Mouse (Mus musculus) erythroblast, embryonic 14.5 days (primary cell): Measurements from ENCODE around the gene Gm38392. TPM values are rescaled to one million over a fixed set of nuclear protein-coding genes. Genes with fewer than 3 reads are reported as not detected.

Source experiments
- H3K27me3 ChIP-seq: 2 replicates; pipeline ENCODE4 v1.6.1; 2012; ENCODE audit warnings: inconsistent platforms; ENCODE audit not compliant: control insufficient read depth
- H3K36me3 ChIP-seq: 2 replicates; pipeline ENCODE4 v1.6.1; 2012; ENCODE audit warnings: mild to moderate bottlenecking, inconsistent platforms; ENCODE audit not compliant: control insufficient read depth
- H3K4me1 ChIP-seq: 2 replicates; pipeline ENCODE4 v1.6.1; 2012; ENCODE audit warnings: inconsistent platforms; ENCODE audit not compliant: control insufficient read depth
- H3K4me3 ChIP-seq: replicated peaks from 2 replicates; pipeline ENCODE3; 2012; ENCODE audit warnings: moderate library complexity, mild to moderate bottlenecking, inconsistent platforms
- H3K9me3 ChIP-seq: 2 replicates; pipeline ENCODE4 v1.6.1; 2012; ENCODE audit warnings: low read length, inconsistent platforms, mixed read lengths; ENCODE audit not compliant: control insufficient read depth
- GATA1 ChIP-seq: IDR thresholded peaks from 2 replicates; pipeline ENCODE4 v1.6.1; 2012; ENCODE audit warnings: low read length, inconsistent platforms, mixed read lengths
- TAL1 ChIP-seq: IDR thresholded peaks from 3 replicates; pipeline ENCODE4 v1.6.1; 2012; ENCODE audit warnings: low read length, inconsistent platforms, mixed read lengths
- polyA plus RNA-seq: library from polyadenylated mRNA; stranded (reverse); fragments of >175 nt; gene quantifications from 2 replicates; pipeline ENCODE4 v1.2.3, GENCODE M21; 2012

Gene Gm38392
- polyA plus RNA-seq, 1 experiment, result not detected

DNA sequence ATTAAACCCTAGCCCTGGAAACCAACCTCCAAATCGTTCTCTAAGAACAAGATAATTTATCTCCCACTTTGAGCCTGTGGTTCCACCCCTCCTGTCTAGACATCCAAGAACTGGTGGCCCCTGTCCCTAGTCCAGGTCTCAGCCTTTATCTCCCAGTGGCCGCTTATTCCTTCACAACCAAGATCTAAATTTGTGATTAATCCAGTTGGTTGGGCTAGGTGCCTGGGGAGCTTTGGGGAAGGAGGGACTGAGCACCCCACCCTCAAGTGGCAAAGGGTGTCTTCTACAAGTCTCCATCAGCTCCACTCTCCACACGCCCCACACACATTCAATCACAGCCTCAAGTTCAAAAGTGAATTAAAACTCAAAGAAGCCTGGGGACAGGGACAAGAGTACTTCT, 80.5 kb downstream of the Gm38392 start:
- H3K4me1 ChIP-seq, result no peaks in the 10 kb centered on the region
- H3K36me3 ChIP-seq, result no peaks in the 10 kb centered on the region
- TF ChIP-seq TAL1 (no peak), GATA1 (no peak)
- peaks cover 100% of the 10 kb centered on the region for H3K27me3 ChIP-seq
- no peak overlapping the region for H3K4me3 ChIP-seq
- no peaks in the 10 kb centered on the region for H3K9me3 ChIP-seq

DNA sequence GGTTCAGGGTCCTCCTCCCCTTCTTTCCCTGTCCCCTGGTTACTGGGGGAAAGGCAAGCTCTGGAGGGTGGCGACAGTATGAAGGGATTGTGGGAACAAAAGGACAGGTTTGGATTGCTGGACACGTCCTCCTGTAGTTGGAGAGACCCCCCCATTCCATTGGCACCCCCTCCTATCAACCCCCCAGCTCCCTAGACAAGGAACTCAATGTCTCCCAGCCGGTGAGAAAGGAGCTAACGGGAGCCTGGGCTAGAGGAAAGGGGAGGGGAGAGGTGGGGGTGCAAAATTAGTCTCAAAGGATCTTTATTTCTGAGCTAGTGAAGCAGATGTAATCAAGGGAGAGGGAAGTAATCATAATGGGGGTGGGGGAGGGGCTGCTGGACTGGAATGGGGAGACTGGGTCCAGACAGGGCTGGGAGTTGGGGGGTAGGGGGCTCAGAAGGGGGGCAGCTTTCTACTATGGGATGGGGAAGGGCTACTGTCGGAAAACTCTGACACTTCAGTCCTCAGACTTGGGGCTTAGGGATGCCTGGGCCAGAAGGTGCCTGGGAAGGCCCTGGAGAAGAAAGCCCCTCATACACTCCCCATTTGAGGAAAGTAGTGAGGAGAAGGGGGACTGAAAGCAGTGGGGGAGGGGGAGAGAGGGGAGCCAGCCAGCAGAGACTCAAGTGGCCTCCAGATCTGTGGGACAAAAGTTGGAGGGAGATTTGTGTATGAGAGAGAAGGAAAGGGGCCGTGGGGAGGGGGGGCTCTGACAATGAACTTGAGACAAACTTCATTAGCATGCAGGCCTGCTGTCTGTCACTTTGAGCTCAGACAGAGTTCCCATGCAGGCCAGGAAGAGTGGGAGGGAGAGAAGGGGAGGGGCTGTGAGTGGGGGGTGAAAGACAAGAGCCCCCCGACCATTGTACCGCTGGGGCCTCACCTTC, 81.2 kb downstream of the Gm38392 start:
- H3K4me1 ChIP-seq, result no peaks in the 10 kb centered on the region
- no peak overlapping the region for H3K4me3 ChIP-seq
- TF ChIP-seq TAL1 (no peak), GATA1 (no peak)
- H3K36me3 ChIP-seq, result no peaks in the 10 kb centered on the region
- peaks cover 100% of the 10 kb centered on the region for H3K27me3 ChIP-seq
- no peaks in the 10 kb centered on the region for H3K9me3 ChIP-seq

- Histone ChIP-seq H3K27me3 (peaks cover 100% of the 10 kb centered on the region), H3K9me3 (no peaks in the 10 kb centered on the region; the same call in 1 of the 2 replicates), H3K36me3 (no peaks in the 10 kb centered on the region), H3K4me1 (no peaks in the 10 kb centered on the region), H3K4me3 (no peak overlapping the region)
- TF ChIP-seq TAL1, result no peak
- TF ChIP-seq GATA1, result no peak
Observed at GRCm38 (mm10) chr3:88205176-88205562, 81.8 kb downstream of the Gm38392 start.

- H3K27me3 ChIP-seq, result peaks cover 100% of the 10 kb centered on the region
- H3K4me3 ChIP-seq, result no peak overlapping the region
- no peaks in the 10 kb centered on the region for H3K4me1 ChIP-seq
- no peak for TF ChIP-seq TAL1
- TF ChIP-seq GATA1, result no peak
- no peaks in the 10 kb centered on the region; the same call in 1 of the 2 replicates for H3K9me3 ChIP-seq
- no peaks in the 10 kb centered on the region for H3K36me3 ChIP-seq
Observed at GRCm38 (mm10) chr3:88204751-88205150, 82.3 kb downstream of the Gm38392 start.

- peaks cover 100% of the 10 kb centered on the region for H3K27me3 ChIP-seq
- no peak for TF ChIP-seq GATA1
- TF ChIP-seq TAL1, result no peak
Observed at GRCm38 (mm10) chr3:88203999-88204700, 82.9 kb downstream of the Gm38392 start.

GRCm38 (mm10) chr3:88203456-88203855, 83.6 kb downstream of the Gm38392 start:
- Histone ChIP-seq H3K9me3 (no peaks in the 10 kb centered on the region; the same call in 1 of the 2 replicates), H3K36me3 (no peaks in the 10 kb centered on the region), H3K4me1 (no peaks in the 10 kb centered on the region), H3K4me3 (no peak overlapping the region), H3K27me3 (peaks cover 100% of the 10 kb centered on the region)
- TF ChIP-seq GATA1 (no peak), TAL1 (no peak)

More at GRCm38 (mm10) chr3:88203999-88204700, 82.9 kb downstream of the Gm38392 start:
- Histone ChIP-seq H3K36me3 (no peaks in the 10 kb centered on the region), H3K4me3 (no peak overlapping the region), H3K4me1 (no peaks in the 10 kb centered on the region), H3K9me3 (no peaks in the 10 kb centered on the region; the same call in 1 of the 2 replicates)

DNA sequence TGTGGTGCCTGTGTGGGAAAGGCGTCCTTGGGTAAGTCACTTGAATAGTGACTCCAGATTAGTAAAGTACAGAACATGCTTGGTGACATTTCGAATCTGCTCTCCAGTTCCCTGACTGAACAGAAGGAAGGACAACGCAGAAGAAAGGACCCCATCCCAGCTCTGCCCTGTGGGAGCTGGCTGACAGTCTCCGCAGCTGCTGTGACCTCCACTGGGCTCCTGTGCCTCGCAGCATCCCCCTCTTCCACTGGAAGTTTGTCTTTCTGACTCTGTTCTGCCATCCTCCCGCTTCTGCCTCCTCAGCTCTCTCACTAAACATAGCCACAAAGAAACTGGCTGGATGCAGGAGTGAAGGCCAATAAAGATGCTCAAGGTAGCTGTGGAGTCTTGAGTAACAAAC, 84.0 kb downstream of the Gm38392 start:
- TF ChIP-seq TAL1 (no peak), GATA1 (no peak)
- Histone ChIP-seq H3K27me3 (peaks cover 100% of the 10 kb centered on the region), H3K4me3 (no peak overlapping the region), H3K9me3 (no peaks in the 10 kb centered on the region; the same call in 1 of the 2 replicates), H3K36me3 (no peaks in the 10 kb centered on the region), H3K4me1 (no peaks in the 10 kb centered on the region)

DNA sequence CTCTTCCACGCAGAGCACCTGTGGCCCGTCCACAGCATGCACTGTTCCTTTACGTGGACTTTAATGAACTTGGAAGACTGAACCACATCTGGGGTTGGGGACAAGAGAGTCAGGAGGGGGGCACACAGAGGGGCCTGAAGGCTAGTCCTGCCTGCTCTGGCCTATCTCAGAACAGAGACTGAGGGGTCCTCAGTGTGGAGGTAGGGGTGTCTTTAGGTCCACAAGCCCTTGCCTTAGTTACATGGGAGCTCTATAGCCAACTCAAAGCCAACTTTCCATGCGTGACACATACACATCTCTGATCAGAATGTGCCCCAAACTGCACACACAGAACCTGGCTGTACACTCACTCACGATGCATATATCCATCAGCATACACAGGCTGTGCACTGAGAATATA, 85.4 kb downstream of the Gm38392 start:
- Histone ChIP-seq H3K4me3 (no peak overlapping the region), H3K27me3 (peaks cover 100% of the 10 kb centered on the region), H3K4me1 (no peaks in the 10 kb centered on the region), H3K36me3 (no peaks in the 10 kb centered on the region), H3K9me3 (no peaks in the 10 kb centered on the region; the same call in 1 of the 2 replicates)
- TF ChIP-seq GATA1 (no peak), TAL1 (no peak)

DNA sequence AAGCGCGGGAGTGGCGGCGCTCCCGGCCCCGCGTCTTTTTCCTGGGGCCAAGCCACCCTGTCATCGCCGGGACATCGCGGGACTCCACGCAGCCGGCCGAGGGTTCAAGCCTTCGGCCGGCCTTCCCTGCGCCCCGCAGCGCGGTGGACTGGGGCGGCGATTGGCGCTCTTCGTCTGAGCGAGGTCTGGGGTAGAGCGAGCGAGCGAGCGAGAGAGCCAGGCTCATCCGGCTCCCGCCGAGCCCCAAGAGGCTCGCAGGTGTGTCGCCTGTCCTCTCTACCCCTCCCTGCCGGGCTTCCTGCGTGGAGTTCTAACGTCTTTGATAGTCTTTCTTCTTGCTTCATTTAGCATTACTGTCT, 86.1 kb downstream of the Gm38392 start:
- Histone ChIP-seq H3K9me3 (no peaks in the 10 kb centered on the region; the same call in 1 of the 2 replicates), H3K36me3 (no peaks in the 10 kb centered on the region), H3K4me1 (no peaks in the 10 kb centered on the region), H3K27me3 (peaks cover 99% of the 10 kb centered on the region), H3K4me3 (no peak overlapping the region)
- TF ChIP-seq GATA1 (no peak), TAL1 (no peak)
